Mouse (Mus musculus) ovary, postnatal 10 days (tissue): ENCODE measurements around the gene Prkcz.
"Not testable (repeated sequence)": the region's sequence is repeated elsewhere in the genome, so short reads cannot be mapped to it uniquely, and the experiment has no call there.

ENCODE experiments used
- DNase-seq: peaks from one replicate; pipeline ENCODE4 v3.0.0; 2022; ENCODE audit warnings: low spot score

The Prkcz gene

DNA sequence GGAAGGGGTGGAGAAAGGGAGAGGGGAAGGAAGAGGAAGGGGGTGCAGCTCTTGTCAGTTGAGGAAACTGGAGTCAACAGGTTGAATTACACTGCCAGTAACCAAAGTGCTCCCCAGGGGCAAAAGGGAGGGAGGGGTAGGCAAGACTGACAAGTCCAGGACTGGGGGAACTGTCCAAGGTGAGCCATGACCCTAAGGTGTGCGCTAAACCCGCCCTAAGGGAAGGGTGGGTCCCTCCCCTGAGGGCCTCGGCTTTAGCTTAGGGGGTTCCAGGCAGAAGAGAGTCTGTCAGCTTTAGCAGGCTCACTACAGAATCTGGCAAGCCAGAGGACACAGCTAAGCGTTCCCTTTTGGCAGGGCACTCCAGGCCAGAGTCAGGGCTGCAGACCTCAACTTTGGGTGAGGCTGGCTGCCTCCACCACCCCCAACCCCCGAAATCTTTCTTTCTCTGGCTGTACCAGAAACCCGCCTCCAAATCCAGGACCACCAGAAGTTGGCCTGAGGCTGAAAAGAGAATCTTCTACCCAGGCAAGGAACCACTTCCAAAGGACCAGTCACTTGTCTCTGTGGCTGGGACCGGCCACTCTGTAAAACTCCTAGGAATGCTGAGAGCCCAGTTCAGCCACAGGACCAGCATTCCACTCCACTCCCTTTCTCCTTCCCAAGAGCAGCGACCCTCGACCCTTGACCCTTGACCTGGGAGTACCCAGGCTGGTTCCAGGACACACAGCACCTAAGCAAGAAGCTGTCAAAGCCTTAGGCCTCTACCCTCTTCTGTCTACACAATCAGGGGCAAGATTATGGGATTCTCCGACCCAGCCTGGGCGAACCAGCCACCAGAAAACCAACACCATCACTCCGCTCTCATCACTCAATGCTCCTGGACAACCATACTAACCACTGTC, 1.3 kb downstream of the Prkcz start:
- no peak for DNase-seq

DNA sequence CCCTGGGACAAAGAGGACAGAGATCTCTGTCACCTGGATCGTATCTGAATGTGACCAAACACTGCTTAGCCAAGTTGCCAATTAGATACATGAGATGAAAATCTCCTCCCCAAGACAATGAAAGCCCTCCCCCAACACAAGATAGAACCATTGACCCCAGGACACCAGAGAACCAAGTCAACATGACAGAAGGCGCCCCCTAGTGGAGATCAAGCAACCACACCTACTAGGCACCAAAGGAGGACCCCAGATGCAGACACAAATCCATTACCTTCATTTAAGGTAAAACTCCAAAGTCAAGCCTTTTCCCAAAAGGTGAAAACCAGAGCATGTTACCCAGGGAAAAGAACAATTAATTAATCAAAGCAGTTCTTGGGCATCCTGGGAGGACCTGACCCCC, 3.6 kb downstream of the Prkcz start:
- no peak for DNase-seq

DNA sequence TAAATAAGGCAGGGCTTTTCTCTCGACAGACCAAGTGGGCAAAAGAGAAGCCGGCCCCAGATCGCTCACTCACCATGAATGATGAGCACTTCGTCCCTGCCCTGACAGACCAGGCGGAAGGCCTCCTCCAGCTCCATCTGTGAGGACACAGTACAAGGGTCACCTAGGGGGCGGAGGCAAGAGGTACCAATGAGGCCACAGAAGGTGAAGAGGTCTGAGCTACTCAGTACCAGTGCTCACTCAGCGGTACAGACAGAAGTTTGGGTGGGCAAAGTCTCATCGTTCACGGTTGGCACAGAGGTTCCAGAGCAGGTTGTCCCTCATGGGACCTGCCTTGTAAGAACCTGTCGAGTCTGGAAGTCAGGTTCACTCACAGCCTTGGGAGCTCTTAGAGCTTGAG, 4.8 kb downstream of the Prkcz start:
- DNase-seq, result no peak

DNA sequence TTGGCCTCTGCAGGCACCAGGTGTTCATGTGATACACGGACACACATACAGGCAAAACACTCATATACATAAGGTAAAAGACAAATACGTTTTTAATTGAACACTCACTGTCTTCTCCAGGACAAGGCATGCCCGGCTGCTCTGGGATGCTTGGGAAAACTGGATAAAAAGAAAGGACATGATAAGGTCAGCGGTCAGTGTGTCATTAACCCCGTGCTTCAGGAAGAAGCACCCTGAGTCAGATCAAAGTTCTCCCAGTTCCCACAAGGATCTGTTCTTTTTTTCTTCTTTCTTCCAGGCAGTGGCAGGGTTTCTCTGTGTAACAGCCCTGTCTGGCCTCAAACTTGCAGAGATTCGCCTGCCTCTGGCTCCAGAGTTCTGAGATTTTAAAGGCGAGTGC, 6.6 kb downstream of the Prkcz start:
- DNase-seq, result no peak

DNA sequence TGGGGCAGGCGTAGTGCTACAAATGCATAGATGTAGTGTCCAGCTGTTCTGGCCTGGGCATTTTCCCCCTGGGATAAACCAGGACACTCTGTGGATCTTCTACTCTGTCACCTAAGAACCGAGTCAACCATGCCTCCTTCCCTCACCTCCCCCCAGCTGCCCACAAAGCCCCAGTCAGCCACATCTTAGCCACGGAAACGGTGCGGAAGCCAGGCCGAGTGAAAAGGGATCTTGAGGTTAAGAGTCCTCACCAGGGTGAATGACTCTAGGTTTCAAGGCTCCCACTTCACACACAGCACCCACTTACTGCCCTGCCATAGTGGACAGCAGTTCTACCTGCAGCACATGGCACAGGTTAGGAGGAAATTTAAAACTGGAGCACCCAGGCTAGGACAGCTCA, 7.1 kb downstream of the Prkcz start:
- DNase-seq, result no peak

DNA sequence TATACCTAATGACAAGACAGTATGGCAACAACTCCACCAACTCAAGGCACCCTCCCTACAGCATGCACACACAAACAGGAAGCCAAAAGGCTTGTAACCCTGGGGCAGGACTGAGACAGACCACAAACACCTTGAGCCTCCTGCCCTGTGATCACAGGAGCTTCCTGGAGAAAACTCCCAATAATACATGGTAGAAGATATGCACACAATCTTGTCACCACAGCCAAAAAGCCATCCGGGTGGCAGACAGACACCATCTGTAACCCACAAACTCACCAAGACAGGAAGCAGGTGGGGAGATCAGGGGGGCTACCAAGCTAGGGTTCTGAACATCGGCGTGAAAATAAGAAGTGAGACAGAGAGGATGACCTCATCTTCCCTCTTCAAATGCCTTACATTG, 8.6 kb downstream of the Prkcz start:
- DNase-seq, result no peak

DNA sequence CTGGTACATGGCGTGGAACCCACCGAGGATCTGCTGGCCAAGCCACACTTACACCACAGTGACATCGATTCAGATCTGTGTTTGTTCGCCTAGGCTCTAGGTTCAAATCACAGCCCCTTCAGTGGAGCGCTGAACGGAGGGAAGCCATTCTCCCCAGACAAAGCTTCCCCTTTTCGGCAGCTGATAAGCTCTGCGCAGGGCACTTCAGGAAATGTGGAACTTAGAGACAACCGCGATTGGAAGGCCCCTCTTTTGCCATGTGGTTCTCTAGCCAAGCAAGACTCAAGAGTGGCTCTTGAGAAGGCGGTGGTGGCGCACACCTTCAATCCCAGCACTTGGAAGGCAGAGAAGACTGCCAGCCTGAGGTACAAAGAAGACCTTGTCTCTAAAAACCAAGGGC, 14.8 kb downstream of the Prkcz start:
- DNase-seq, result no peak

DNA sequence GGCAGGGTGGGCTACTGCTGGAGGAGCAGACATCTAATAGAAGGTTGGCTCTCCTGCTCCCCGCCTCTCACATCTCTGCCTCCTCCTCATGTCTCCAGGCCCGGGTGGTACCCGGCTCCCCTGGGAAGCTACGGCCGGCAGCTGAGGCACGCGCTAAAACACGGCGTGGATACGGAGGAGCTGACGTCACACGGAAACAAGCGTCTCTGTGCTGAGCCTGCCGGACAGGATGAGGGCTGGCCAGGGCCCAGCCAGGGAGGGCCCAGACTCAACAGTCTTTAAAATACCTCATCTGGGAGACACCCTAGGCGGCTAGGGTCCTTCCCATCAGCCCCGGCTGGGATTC, 15.6 kb downstream of the Prkcz start:
- DNase-seq, result no peak

DNA sequence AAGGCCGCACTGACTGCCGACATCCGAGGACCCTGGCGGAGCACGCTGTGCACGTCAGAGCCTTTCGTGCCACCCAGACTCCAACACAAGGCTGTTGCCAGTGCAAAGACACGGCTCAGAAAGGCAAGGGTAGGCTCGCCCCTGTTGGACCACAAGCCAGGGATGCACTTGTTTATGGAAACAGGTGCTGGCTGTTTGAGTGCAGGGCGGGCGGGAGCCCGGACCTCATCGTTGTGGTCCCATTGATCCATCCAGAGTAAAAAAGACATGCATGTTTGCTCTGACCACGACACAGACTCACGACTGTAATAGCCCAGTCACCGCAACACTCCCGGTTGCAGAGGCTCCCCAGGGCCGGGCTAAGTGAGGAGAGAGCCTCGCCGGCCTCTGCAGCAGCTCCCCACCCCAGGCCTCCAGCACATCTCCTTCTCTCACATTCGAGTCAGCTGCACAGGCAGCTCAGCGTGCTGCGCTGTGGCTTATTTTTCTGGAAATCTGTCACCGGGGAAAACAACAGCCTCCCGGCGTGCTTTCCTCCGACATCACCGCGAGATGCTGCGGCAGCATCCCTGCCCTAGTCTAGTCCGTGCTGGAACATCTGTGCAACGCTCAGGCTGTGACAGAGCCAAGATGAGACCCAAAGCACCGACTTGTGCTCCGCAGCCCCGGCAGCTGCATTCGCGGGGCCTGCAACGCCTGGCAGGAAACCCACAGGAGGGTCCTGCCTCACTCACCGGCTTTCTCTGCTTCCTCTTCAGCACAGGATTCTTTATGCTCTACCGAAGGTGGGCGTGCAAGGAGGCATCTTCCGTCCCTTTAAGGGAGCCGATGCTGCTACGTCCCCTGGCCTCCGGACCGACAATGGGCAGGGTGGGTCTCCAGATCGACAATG, 16.2 kb downstream of the Prkcz start:
- DNase-seq, result no peak

DNA sequence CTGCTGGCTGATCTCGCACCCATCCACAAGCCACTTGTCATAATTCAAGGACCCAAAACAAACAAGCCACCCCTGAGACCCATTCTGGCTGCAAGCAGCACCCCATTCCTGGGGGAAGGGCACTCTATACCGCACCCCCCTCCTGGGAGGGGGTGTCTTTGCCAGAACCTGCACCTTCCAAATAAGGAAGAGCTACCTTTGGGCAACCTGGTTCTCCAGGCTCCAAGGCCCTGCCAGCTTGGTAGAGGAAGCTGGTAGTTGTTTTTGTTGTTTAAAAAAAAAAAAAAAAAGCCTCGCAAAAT, 16.9 kb downstream of the Prkcz start:
- no peak for DNase-seq

DNA sequence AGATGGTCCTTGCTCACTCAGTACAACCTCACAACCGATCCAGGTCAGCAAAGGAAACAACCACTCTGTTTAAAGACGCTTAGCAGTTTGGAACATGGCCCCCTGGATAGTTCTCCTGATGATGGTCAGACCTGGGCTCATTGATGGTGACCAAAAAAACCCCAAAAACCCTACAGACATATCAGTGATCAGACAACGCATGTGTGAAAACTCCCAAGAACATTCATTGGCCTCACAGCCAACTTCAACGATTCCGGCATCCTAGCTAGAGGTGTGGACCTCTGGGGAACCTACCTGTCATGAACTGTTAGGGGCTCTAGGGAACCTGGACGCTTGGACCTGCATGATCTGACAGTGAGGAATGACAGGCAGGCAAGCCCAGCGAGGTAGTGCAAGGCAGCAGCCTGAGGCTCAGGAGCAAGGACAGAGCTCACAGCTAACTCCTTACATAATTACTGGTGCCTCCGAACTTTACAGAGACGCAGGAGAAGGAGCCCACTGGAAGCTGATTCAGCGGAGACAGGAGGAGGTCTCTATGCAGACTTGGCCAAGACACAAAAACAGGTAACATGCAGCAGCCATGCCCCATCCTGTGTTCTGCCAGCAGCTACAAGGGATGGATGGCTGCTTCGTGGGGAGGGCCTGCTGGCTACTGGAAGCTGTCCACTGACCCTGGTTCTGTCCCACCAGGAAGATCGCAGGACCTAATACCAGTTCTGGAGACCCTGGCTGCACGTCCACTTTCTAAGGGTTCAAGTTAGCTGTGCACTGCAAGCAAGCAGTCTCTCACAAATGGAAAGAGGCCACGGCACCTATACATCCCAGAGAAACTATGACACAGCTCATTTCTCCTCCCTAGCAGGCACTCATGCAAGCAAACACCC, 17.5 kb downstream of the Prkcz start:
- DNase-seq, result no peak

DNA sequence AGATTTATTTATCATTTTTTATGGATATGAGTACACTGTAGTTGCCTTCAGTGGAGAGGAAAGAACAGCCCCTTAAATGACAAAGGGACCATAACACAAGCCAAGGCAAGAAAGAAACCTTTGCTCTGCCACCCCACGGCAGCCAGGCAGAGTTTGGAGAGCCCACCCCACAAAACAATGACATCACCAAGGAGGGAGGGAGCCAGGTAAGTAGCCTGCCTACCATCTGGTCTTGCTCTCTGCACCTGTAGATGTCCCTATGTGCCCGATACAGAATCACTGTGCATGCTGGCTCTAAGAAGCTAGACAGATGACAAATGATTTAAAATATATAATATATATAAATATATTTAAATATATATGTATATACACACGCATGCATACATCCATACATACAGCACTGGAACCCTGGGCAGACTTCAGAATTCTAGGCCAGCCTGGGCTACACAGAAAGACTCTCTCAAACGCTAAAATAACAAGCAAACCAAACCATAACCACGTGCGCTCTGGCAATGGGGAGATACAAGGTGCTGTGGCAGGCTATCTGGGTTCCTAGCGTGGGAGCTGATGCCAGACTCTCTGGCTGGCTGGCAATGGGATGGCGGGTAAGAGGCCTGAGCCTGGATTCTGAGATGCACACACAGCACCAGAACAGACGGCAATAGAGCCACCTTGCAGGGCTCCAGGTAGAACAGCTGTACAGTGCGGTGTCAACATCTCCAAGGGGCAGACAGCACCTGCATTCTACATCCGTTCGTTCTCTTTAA, 24.7 kb downstream of the Prkcz start:
- no peak for DNase-seq

DNA sequence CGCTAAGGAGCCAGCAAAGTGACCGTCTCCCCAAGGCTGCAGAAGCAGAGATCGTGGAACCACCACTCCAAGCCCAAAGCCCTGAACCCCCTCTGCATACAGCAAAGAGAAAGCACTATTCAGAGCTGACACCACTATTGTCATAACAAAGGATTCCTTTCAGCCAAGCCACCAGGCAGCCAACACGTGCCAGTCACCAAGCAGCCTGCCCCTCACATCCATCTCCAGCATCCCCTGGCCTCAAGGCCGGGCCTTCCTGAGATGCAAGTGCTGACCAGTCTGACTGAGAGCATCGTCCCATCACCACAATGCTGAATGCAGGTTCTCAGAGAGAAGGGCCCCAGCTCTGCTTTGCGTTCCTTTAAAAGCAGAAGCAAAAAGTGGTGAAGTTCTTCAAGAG, 28.9 kb downstream of the Prkcz start:
- no peak for DNase-seq

DNA sequence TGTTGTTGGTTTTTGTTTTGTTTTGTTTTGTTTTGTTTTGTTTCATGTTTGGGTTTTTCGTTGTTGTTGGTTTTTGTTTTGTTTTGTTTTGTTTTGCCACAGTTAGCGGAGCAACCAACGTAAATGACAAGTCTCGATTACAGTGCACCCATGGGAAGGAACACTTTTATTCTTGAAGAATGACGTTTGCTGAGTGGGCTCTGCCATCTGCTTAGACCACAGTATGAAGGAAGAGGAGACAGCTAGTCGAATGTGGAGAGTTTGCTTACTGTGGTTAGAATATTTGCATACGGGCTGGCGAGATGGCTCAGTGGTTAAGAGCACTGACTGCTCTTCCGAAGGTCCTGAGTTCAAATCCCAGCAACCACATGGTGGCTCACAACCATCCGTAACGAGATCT, 32.8 kb downstream of the Prkcz start:
- DNase-seq, result not testable (repeated sequence)

DNA sequence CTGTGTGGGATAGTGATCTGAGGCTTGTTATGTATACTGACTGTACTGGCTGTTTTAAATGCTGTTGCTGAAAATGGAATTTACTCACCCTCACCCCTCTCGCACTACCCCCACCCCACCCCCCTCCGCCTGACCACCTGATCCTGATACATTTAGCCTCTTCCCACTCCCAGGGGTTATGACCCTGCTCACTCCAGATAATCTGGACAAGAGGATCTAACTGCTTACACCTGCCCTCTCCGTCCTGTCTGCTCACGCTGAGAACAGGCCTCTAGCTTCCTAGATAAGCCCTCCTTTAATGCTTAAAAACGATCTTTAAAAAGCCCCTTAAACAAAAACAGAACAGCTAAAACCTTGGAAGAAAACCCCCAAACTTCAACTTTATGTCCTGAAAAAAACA, 35.4 kb downstream of the Prkcz start:
- DNase-seq, result no peak

DNA sequence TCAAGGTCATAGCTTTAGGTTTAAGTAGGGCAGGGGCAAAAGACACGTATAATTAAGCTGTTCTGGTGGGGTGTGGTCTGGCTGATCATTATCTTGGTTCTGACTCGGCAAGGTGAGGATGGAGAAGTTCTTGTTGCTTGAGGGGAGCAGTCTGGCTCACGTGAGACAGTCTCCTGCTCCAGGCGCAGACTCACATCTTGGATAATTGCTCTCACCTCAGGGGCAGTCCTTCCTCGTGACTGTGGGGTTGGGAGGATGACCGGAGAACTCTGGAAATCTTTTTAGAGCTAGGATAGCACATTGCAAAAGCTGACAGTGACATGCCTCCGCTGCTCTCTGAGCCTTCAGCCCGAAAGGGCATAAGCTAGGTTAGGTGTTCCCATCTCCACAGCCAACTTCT, 36.6 kb downstream of the Prkcz start:
- no peak for DNase-seq

DNA sequence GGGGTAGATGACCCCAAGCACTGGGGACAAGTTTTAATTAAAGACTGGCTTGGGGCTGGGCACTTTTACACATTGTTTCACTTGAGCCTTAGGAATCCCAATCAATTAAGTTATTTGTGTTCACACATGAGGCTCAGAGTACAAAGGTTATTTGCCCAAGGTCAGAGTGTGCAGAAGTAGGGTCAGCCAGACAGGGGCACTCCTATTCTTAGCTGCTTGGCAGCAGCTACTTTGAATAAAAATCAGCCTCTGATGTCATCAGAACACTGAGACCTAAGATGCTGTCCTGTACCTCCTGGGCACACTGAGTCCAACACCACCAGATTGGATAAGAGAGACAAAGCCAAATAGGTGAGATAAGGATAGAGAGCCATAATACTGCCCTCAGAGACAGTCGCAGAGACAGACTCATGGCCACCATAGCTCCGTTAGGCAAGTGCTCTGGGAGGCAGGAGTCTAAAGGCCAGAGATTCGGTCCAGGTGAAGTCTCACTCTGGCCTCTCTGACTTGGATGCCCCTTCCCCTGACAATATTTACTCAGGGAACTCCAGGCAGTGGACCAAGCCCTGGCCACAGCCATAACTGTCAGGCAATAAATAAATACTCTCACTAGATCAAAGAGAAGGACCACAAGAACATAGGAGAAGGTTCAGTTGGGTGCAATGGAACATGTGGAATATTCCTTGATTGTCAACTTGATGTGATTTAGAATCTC, 37.9 kb downstream of the Prkcz start:
- DNase-seq, result no peak

DNA sequence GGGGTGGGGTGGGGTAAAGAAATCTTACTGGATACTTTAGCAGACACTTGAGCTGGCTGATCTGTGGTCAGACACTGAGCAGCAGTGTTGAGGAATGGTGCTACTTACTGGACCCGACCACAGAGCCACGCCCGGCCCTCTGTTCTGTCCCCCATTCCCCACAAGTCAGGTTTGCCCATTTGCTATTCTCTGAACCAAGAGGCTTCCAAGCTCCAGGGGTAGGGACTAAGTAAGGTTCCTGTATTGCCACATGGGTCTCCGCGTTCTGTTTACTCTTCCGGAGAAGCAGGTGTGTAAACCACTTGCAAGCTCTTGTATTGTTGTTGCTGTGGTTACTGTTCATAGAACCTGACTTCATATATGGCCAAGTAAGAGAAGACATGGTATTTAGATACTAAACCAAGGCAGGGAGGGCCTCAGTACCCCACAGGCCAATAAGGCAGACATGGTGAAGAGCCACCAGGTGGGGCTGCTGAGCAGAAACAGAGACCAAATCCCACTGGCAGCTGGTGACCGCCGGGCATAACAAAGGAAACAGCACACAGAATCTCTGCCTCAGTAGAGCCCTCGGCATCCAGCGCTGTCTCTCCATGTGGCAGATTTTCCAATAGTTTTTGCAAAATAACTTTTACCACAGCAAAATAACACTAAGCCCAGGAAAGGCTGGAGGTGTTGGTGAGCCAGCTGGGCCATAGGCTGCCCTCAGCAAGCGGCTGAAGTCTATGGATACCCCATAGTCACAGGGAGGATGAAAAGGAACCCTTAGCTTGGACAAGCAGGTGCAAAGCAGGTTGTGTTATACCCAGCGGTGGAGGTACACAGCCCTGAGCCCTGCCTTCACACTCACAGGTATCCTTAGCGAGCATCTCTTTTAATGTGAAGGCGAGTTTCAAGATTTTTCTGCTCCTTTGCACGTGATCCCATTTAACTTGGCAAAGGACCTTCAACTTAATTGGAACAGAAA, 40.6 kb downstream of the Prkcz start:
- no peak for DNase-seq

DNA sequence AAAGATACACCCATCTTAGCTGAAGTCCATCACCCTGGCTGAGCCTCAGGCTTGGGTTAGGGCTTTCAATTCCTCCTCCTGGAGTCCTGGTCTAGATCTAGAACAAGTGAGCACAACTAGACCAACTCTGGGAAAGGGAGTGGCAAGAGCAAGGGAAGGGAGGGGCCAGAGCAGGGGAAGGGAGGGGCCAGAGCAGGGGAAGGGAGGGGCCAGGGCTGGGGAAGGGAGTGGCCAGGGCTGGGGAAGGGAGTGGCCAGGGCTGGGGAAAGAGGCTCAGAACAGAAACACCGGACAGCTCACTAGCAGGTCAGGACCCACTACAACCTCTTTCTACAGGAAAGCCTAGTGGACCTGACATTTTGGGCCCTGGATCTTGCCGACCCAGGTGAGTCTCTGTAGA, 42.9 kb downstream of the Prkcz start:
- DNase-seq, result no peak

DNA sequence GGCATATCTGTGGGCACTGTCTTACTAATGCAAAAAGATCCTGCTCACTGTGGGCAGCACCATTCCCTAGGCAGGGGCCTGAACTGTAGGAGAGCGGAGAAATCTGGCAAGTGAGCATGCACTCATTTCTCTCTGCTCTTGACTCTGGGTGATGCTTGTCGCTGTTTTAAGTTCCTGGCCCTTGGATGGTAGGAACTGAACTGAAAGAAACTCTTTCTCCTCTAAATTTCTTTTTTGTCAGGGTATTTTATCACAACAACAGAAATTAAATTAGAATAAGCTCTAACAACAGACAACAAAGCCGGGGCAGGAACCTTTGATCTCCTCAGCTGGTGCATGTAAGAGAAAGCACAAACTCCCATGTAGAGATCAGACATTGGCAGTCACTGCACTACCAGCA, 46.1 kb downstream of the Prkcz start:
- no peak for DNase-seq
